Mouse (Mus musculus) layer of hippocampus, adult 8-10 months (tissue): ENCODE measurements around the gene Hmgcs2. TPM values are rescaled to one million over a fixed set of nuclear protein-coding genes. Genes with fewer than 3 reads are reported as not detected.
A peak's percentile ranks its signal among the peaks of the same experiment; 100 is the strongest.

ENCODE experiments used
- DNase-seq, 2 experiments: peaks; one replicate each; pipeline ENCODE4 v3.0.0; 2022; ENCODE audit warnings: low spot score in 2 of 2
- total RNA-seq, 4 experiments: library from RNA; stranded (reverse); gene quantifications; 2 replicates each; pipeline ENCODE4 v1.2.4; 2022

Gene Hmgcs2
- total RNA-seq = 1 to 10 TPM; 4.3 to 6.5 (median 5.3) TPM

DNA sequence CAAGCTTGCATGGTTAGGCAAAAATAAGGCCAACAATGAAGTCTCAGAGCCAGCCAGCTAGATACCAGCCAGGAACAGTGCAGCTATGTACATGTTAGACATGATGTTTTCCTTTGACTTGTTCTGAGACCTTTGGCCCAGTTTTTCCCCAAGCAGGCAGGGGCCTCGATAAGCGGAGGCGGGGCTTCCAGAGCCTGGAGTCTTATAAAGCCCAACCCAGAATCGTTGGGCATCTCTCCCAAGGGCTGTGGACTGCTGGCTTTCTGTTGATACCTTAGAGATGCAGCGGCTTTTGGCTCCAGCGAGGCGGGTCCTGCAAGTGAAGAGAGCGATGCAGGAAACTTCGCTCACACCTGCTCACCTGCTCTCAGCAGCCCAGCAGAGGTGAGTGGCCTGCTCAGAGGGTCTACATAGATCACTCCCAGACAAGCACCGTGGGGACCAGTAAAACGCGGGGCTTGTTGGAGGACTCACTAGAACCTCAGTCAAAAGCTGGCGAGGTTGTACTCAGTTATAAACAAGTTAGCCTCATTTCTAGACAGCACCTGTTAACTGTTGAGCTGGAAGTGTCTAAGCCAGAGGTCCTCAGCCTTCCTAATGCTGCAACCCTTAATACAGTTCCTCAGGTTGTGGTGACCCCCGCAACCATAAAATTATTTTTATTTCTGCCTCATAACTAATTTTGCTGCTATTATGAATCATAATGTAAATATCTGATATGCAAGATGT is at the start of gene Hmgcs2:
TSS of gene Hmgcs2 (plus strand) at position 232 of the 729 bp plus-strand sequence.
- DNase-seq = no peak

DNA sequence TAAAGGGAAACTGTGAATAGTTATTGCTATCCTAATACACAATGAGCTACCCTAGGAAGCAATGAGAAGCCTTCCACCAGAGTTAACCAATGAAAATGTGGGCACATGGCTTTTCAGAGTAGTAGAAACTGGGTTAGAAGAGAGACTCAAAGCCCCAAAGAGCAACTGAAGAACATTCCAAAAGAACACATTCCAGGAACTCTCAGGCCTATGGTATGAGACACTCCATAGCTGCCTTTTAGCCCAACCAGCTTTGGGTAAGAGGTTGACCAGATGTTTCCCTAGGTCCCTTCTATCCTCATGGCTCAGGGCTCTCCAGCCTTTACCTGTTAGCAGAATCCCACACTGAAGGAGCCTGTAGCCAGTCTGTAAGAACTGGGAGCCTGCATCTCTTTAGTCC is 46.7 kb upstream of the Hmgcs2 start:
- no peak for DNase-seq

DNA sequence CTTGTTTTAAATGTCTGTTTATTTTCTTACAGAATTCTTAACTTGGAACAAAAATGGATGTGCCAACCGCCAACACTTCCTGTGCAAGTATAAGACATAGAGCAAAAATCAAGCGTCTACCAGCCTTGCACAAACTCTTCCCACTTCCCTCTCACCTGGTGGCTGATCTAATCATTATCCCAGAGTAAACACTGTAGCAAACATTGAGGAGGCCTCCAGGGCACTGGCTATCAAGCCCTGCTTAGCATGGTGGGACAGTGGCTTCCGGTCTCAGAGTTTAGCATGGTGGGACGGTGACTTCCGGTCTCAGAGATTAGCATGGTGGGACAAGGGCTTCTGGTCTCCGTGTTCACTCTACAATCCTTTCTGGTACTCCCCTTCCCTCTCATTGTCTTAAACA is 44.0 kb upstream of the Hmgcs2 start:
- no peak for DNase-seq

DNA sequence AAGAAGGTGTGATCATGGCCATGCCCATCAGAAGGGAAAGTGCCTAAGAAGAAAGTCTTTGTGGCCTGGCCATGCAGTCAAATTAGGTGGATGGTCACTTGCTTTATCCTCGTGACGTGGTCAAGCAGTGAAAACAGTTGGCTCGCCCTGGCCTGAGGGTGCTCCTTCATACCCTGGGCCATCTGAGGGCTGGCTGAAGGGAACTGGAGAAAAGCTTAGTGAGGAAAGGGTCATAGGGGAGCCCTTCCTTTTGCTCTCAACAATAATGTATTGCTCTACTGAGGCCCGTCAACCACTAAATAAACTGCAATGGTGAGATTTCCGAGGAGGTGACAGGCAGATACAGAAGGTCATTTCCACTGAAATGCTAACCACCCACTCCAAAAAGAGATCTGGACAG is 43.0 kb upstream of the Hmgcs2 start:
- DNase-seq = no peak

DNA sequence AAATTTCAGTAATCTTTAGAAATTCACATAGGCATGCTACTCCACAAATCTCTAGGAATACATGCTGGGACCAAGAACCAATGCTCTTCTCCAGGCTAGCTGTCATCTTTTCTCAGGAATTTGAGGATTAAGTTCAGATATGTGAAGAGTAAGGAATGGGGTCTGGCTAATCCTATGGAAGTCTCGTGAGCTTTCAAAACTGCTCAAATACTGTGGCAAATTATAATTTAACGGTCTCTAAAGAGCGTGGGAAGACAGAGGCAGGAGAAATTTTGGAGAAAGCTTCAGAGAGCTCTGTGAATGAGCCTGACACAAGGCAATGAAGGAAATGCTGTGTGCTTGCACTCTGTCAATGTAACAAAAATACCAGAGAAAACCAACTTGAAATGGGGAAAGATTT is 42.1 kb upstream of the Hmgcs2 start:
- DNase-seq = no peak

DNA sequence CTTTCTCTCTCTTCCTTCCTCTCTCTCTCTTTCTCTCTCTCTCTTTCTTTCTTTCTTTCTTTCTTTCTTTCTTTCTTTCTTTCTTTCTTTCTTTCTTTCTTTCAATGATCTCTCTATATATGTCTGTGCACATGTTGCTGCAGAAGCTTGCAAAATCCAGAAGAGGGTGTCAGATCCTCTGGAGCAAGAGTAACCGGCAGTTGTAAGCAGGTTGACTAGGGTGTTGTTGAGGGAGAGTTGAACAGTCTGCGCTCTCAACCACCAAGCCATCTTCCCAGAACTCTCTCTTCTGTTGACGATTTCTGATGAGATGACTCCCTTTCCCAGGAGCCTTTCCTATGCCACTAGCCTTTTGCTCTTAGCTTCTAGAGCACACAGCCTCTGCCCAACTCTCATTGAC is 38.2 kb upstream of the Hmgcs2 start:
- no peak for DNase-seq

DNA sequence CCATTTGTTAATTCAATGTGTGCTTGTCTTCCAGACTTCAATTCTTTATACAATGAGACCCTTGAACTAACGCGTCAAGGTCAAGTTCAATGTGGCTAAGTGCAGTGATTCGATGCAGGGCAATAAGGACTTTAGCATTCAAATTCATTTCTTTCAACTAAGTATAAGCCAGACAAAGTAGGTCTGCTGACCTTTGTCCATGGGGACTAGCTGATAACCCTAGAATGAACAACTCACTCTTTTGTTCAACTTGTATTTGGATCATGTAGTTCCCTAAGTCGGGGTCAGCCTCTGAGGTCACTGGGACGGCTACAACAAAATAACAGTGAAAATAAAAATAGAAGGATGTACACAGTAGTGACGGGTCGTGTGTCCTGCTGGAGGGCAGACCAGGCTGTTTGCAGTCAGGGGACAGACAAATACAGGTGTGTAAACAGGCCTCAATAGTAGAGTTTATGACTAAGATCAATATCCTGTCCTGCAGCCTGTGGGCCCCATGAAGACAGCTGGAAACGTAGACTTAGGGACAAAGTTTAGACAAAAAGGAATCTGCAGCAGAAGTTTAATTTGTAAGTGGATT is 37.7 kb upstream of the Hmgcs2 start:
- DNase-seq = no peak

DNA sequence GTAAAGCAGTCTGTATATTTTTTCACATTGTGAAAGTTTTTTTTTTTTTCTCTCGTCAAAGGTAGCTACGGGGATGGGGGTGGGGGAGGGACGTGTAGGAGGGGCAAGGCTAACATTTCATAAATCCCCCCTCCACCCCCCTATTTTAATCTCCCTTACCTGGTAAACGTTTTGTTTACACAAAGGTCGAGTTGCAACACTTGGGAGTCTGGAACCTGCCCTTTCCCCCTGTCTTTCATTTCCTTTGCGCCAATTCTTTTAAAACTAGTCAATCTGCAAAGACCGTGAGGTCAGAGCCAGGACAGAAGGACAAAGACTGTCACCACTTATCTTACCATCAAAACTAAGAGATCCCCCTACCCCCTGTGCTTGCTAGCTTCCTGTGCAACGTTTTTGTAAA is 34.3 kb upstream of the Hmgcs2 start:
- no peak for DNase-seq

DNA sequence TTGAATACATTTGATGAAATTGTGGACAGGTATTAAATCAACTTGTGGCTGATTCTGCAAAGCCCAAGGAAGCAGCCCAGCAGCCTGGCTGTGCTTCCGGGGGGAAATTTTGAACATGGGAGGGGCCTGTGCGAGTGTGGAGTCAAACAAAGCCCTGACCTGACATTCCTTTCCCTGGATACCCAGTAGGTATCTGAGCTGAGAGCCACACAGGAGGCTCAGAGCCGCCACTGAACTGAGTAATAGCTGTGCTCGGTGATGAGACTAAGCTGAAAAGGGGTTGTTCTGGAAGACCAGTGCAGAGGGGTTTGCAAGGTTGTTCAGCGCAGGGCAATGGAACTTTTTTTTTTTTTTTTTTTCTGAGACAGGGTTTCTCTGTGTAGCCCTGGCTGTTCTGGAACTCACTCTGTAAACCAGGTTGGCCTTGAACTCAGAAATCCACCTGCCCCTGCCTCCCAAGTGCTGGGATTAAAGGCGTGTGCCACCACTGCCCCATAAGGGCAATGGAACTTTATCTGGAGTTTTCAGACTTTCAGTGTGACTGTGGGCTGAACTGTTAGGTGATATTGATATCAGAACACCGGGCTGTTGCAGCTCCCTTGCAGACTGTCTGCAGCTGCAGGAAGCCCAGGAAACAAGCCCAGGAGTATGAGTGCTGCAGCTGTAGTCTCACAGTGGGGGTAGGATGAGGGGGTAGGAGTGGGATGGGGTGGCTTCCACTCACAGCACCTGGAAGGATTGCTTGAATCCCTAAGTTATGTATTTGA is 33.1 kb upstream of the Hmgcs2 start:
- DNase-seq = no peak

DNA sequence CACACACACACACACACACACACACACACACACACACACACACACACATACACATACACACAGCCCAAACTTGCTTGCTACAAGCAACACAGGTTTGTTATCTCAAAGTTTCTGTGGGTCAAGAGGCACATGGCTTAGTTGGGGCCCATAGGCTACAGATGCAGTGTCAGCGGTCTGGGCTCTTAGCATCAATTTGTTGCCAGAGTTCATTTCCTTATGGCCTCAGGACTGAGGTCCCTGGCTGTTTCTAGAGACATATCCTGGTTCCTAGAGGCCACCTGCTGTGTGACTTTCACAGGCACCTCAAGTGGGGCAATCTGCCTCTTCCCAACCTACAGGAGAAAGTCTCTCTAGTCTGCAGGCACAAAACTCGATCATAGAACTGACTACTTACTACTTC is 30.9 kb upstream of the Hmgcs2 start:
- DNase-seq = no peak

DNA sequence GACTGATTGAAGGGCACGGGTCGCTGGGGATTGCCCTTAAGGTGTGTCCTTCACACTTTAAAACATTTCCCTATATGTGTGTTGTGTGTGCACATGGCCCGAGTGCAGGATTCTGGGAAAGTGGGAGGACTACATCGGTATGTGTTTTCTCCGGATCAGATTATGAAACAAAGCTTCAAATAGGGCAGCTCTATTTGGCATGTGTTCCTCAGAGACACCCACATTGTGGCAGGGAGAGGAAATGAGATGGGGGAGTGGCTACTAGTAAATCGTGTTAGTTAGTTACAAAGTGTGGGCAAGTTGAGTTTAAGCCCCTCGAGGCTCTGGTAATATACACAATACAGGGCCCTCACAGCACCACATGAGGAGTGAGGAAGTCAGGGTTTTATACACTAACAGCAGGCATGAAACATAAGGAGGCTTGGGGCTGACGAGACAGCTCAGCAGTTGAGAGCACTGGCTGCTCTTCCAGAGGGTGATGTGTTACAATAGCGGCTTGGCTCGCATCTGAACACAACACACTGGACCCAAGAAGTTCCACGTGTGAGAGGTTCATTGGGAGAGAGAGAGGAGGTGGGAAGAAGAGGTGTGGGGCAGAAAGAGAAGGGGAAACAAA is 30.3 kb upstream of the Hmgcs2 start:
- DNase-seq = peak in 1 of 2 experiments; percentile 21

DNA sequence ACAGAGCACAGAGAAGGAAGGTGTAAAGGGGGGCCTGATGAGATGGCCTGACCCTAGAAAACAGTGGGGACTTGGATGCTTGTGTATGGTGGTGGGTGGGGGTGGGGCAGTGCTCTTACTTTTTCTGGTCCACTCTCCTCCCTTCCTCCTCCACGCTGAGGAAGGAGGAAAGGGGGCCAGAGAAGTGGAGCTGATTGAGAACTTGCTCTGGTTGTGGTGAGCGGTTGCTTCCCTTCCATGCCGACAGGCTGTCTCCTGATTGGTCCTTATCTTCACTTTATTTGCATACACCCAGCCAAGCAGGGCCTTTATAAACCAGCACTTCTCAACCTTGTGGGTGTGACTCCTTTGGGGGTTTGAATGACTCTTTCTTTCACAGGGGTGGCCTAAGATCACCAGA is 26.2 kb upstream of the Hmgcs2 start:
- no peak for DNase-seq

DNA sequence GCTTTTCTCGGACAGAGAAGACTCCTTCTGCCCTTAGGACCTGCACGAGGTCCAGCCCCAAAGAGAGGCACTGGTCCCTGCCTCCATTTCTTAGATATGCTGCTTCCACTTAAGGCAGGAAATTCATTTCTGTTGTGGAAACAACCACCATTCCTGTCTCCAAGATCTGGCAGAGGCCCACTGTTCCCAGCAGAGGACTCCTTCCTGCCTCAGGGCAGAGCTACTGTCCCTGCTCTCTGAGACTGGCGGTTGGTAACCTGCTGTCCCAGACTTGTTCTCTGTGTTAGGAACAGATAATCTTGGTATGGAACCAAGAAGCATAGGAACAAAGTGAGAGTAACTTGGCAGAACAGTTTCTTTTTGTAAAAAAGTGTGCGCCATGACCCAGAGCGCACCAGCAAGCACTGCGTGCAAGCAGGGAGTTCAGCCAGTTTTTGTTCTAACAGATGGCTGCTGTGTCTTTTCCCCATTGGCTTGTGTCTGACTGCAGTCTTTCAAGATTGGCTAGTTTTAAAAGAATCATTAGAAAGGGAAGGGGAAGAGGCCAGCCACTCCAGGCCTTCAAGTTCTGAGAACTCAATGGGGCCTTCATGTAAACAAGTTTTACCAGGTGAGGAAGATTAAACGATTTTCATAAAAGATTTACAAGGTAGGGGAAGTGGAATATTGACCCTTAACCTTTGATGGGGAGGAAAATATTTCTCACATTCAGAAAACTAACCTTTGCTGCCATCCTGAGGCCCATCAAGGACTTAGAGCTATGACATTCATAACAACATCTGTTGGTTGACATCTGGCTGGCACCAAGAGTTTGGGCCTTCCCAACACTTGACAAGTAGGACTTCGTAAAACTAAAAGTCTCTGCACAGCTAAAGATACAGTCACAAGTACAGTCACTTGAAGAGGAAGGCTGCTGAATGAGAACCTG is 25.3 kb upstream of the Hmgcs2 start:
- DNase-seq = no peak

DNA sequence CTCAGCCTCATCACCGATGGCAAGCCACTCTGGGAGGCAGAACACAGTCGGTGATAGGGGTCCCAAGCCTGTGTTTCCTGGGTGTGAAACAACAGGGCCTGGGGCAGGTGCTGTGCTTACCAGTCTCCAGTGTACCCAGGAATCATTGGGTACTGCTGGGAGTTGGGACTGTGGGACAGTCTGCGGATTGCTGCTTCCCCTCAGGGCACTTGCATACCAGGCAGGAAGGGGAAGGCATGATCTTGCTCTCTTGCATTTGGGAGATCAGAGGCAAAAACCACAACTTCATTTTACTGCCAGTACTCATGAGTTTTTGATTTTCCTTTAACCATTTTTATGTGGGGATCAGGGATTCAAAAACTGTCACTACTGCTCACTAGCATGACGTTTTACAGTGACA is 21.5 kb upstream of the Hmgcs2 start:
- DNase-seq = no peak

DNA sequence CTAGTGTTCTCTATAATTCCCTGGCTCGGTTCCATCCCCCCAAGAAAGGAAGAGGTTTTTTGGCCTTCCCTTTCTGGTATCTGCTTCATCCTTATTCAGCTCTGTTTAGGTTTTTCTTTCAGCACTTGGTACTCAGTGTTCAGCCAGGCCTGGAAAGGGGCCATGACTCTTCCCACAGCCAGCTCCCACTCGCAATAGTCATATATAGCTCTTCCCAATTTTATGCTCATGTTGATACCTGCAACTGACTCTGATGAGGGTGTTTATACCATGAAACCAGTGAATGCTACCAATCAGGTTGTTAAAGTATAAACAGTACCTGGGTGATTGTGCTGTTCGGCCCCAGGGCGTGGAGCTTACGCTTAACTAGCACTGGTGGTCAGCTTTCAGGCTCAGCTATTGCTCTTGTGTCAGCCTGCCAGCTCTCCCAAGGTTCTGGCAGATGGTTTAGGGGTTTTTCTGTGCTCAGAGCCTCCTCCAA is 20.9 kb upstream of the Hmgcs2 start:
- peak; percentile 10 to 56 for DNase-seq

DNA sequence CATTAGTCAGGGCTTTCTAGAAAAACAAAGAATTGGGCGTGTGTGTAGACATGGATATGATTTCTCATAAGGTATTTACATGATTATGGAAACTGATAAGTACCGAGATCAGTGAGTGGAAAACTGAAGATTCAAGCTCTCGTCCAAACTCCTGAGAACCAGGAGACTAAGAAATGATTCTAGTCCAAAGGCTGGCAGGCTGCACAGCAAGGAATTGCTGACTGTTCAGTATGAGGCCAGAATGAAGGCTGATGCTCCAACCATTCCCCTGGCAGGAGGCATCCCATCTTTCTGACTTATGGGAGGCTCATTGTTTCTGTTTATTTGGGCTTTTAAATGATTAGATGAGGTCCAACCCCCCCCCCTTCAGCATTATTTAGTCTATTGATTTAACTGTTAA is 19.7 kb upstream of the Hmgcs2 start:
- no peak for DNase-seq

DNA sequence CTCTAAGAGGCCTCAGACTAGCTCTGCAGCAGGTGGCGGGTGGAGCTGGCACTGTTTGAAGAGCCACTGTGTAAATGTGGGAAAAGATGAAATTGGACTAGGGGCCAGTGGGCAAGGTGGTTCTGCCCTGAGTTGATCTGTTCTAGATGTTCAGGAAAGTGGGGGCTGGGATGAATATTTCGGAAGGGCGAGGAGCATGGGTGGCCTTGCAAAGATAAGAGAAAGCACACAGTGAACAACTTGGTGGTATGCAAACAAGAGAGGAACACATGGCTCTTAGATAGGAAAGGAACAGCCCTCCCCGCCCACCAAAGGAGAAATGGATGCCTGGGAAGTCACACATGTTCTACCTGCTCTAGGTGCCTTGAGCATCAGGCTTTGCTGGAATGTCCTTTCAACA is 18.8 kb upstream of the Hmgcs2 start:
- no peak for DNase-seq

DNA sequence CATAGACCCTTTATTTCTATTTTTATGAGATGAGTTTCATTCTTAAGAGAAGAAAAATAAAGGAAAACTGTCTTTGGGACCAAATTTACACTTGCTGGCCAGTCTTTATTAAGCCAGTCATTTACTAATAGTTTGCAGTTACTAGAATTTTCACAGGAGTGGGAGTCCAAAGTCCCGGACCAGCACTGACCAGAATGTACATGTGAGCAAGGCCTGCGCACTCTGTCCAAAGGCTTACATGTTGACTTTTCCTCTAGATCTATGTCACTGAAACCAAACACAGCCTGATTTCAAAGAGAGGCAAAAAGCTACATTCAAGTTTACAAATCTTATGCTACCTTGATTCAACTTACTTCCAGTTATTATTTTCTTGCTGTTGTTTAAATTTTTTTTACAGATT is 18.1 kb upstream of the Hmgcs2 start:
- DNase-seq = no peak

DNA sequence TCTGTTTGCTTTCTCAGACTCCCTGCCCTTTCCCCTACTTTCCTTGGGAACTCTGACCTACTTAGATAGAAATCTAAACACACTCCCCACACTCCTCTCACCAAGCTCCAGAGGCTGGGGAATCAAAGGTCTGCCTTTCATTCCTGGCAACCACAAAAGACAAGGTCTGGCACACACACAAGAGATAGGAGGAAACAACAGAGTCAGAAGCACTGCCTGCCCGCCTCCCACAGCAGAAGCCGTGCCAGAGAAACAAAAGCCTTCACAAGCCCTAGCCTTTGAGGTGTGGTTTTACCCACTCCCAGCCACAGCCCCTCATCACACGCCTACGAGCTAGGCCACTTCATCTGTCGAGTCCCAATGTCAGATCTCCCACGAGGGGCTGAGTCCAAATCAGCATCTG is 13.0 kb upstream of the Hmgcs2 start:
- DNase-seq = no peak

DNA sequence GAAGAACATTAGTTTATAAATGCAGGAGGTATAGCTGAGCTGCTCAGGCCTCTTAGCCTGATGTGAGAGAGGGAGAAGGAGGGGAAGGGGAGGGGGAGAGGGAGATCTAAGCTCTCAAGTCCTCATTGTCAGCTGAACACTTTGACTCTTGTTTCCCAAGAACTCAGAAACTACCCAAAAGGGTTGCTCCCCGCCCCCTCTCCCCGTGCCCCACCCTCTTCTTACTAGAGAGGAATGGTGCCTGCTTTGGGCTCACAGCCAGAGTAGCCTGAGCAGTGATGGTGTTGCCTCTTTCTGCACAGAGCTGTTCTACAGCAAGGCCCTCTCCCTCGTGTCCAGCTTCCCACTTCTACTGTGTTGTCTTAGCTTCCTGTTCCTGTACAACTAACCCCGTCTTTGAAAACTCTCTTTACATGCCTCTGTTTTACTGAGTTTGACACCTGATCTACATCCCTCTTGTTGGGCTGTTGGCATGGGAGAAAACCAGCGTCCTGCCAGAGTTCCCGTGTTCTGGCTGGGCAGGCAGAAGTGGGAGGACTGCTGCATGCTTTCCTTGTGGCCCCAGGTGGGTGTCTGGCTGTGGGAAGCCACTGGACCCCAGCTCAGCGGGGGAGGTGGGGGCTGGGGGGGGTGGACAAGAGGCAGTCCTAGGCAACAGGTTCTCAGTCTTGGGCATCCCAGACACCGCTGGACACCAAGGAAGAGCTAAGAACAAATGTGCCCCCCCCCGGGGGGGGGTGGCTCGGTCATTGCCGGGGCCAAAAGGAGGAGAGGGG is 6.4 kb upstream of the Hmgcs2 start:
- no peak for DNase-seq
